Mouse (Mus musculus) gastrocnemius, adult 2 months (tissue): Measurements from ENCODE around the gene Synrg. TPM values are rescaled to one million over a fixed set of nuclear protein-coding genes. Genes with fewer than 3 reads are reported as not detected.
A peak's percentile ranks its signal among the peaks of the same experiment; 100 is the strongest.

Source experiments
- DNase-seq: peaks from one replicate; pipeline ENCODE4 v3.0.0; 2022
- H3K27ac ChIP-seq: fragments of 200-600 bp; 2 replicates; pipeline ENCODE4 v1.8.1; 2022; ENCODE audit warnings: mild to moderate bottlenecking
- H3K4me3 ChIP-seq: fragments of 200-600 bp; 2 replicates; pipeline ENCODE4 v1.8.1; 2022; ENCODE audit warnings: mild to moderate bottlenecking, moderate library complexity
- CTCF ChIP-seq: fragments of 200-600 bp; IDR thresholded peaks from 2 replicates; pipeline ENCODE4 v1.8.1; 2022; ENCODE audit warnings: antibody characterized with exemption, mild to moderate bottlenecking, moderate library complexity
- intact Hi-C: fragments of 180-260 bp; cut with DNase I; formaldehyde crosslinking; loops from one replicate; pipeline ENCODE4 v1.15.1; 2025
- total RNA-seq, 2 experiments: library from RNA; stranded (reverse); gene quantifications; 2 replicates each; pipeline ENCODE4 v1.2.3; 2021

The Synrg gene
- total RNA-seq, 2 experiments from 2014 or later = 40.8 to 41.8 TPM

DNA sequence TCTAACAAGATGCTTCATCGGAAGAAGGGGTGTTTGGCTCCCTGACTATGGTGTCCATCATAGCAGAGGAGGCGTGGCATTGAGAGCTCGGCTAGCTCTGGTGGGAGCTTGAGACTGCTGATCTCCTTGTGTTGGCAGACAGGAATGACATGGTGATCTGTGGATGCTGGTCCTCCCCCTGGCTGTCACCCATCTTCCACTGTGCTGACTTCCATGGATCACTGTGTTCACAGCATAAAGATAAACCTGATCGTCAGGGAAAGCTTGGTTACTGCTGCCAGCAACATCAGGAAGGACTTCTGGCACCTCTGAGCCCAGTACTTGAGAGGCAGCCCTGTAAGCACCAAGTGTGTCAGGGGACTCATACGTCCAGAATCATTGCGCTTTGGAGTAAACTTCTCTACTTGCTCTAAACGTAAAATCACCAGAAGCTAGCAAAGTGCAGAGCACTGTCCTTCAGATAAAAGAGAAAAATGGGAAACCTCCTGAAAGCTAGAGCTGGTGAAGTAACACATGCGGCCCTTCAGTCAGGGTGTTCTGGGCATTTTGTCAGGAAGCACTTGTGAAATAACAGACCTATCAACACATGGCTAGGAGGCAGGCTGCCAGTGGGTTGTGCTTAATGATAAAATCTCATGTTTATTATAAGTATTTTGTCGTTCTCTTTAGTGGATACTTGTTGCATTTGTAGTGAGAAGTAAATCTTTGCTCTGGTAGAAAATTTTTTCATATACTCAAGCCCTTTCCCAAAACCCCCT is 64.2 kb downstream of the Synrg start:
- TF ChIP-seq CTCF = no peak
- Histone ChIP-seq H3K27ac (peak overlapping the region; percentile 69), H3K4me3 (no peak overlapping the region)
- DNase-seq = peak; percentile 77
- intact Hi-C loops = no loop called here

DNA sequence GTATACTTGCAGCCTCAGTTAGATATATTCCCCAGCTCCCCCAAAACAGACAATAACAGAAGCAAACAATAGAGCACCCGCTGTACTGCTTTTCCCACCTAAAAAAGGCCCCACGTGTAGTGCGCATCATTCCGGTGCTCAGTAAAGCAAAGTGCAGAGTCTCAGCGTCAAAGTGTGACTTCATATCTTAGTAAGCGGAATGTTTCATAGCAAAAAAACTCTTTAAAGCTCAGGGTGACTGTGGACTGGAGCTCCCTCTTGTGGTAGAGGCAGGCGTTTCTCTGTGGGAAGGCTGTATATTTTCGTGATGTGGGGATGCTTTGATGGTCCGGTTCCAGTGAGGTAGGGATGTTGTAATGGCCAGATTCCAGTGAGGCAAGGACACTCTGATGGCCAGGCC is 67.7 kb downstream of the Synrg start:
- Histone ChIP-seq H3K4me3 (no peak overlapping the region), H3K27ac (no peak overlapping the region)
- peak; percentile 64 for DNase-seq
- TF ChIP-seq CTCF = peak; percentile 85
- intact Hi-C loops = loop anchor here (5.0 kb wide), 1 partner anchor 35 kb away; no protein-coding TSS in a partner anchor

DNA sequence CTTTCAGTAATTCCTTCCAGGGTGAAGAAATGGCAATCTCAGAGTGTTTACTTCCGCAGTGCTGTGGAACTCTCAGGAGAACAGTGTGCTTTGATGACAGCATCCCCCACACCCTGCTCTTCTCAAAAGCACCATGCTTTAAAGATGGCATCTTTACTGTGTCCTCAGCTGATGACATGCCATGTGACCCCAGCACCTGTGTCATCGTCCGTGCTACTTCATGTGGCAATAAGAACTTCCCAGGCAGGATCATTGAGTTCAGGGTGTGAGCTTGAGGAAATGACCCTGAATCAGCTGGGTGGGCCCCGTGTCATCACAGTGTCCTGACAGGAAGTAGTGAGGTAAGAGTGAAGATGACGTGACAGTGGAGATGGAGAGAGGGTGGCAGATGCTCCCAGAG is 68.3 kb downstream of the Synrg start:
- H3K4me3 ChIP-seq = no peak overlapping the region
- intact Hi-C loops = loop anchor here (5.0 kb wide), 1 partner anchor 35 kb away; no protein-coding TSS in a partner anchor
- DNase-seq = no peak
- no peak overlapping the region for H3K27ac ChIP-seq
- TF ChIP-seq CTCF = no peak

DNA sequence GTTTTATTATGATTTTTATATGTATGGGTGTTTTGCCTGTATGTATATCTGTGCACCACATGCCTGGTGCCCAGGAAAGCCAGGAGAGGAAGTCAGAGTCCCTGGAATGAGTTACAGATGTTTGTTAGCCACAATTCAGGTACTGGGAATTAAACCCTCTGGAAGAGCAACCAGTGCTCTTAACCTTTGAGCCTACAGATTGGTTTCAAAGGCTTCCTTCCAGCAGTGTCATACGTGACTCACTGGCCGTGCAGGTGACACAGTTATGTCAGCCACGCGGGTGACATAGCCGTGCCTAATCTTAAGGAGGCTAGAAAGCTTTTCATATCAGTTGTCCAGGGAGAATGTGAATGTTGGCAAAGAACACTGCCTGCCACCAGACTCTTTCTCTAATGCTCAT is 69.4 kb downstream of the Synrg start:
- Histone ChIP-seq H3K27ac (peak overlapping the region; percentile 4; the same call in 1 of the 2 replicates), H3K4me3 (no peak overlapping the region)
- no peak for DNase-seq
- no peak for TF ChIP-seq CTCF
- intact Hi-C loops = loop anchor here (5.0 kb wide), 1 partner anchor 36 kb away; no protein-coding TSS in a partner anchor

DNA sequence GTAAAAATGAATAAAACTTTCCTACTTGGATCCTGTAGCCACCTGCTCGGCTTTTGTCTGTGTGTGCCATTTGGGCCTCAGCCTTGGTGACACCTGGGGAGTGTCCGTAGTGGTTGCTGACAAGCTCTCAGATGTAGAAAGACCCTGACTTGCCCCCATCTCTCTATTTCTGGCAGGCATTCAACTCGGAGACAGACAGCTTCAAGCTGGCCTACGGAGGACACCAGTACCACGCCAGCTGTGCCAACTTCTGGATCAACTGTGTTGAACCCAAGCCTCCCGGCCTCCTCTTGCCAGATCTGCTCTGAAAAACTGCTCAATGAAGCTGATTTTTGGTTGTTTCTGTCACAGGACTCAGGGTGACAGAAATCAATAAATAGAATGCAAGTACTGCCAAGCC is 76.4 kb downstream of the Synrg start:
- DNase-seq = no peak
- no peak for TF ChIP-seq CTCF
- H3K27ac ChIP-seq = no peak overlapping the region
- intact Hi-C loops = no loop called here
- H3K4me3 ChIP-seq = no peak overlapping the region

DNA sequence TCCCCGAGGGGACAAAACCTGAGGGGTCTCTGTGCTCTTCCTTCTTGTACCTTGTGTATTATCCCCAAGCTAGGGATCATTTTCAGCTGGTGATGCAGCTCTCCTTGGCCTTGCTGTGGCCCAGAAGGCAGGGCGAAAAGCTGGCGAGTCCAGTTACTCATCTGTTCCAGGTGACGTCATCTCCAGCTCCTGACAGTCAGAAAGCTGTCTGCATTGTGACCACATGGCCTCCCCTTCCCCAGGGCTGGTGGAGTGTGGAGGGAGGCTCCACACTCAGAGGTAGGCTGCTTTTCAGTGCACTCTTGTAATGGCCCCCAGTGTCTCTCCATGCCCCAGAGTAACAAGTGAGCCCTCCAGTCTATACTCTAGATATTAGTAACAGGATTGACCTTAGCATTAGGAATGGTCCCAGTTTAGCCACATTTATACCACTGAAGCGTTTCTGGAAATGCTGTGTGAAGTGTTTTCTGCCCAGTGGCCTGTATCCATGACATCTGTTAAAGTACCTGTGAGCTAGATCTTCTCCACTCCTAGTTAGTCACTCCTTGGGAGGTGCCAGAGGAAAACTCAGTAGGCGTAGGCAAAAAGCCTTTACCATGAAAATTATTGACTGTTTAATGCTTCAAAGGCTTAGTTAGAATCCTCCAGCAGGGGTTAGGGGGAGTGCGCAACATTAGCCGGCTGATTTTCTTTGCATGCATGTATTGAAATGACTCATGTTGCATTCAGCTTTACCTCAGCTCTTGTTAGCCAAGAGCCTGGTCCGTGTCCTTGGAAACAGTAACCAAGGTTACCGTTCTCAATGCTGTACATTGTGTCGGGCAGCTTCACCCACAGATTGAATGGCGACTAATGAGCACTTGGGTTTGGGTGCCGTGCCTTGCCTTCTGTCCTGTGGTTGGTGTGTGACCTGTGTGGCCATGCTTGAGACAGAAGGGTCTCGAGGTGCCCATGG is 78.9 kb downstream of the Synrg start:
- no peak overlapping the region for H3K4me3 ChIP-seq
- intact Hi-C loops = no loop called here
- no peak for TF ChIP-seq CTCF
- peak overlapping the region; percentile 40; the same call in 1 of the 2 replicates for H3K27ac ChIP-seq
- DNase-seq = peak; percentile 45

DNA sequence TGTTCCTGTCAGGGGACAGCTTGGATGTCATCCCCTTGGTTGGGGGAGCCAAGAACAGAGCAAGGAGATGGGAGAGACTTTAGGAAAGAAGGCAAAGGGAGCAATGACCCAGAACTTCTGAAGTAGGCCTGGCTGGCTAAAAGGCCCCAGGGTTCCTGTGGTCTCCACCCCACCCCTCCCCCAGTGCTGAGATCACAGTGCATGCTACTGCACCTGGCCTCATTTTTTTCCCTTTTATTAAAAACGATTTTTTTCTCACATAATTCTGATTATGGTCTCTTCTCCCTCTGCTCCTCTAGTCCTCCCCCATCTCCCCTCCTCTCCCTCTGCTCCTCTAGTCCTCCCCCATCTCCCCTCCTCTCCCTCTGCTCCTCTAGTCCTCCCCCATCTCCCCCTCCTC is 80.8 kb downstream of the Synrg start:
- intact Hi-C loops = no loop called here
- no peak for DNase-seq
- TF ChIP-seq CTCF = no peak
- no peak overlapping the region for H3K27ac ChIP-seq
- H3K4me3 ChIP-seq = no peak overlapping the region

DNA sequence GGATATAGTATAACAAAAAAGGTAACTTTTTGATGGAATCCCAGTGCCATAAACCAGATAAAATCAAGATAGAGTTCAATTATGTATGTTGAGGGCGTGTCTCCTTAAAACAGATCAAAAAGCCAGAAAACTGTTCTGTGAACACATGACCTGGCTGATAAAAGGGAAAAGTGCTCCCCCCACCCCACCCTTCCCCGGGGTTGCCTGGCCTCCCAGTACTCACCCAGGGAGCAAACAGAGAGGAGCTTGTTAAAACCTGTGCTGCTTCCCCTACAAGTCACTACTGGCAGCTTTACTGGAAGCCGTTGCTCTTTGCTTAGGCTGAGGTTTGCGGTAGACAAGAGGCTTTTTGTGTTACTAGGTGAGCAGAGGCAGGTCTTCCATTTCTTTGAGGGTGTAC is 83.0 kb downstream of the Synrg start:
- no peak for DNase-seq
- Histone ChIP-seq H3K4me3 (no peak overlapping the region), H3K27ac (no peak overlapping the region)
- TF ChIP-seq CTCF = no peak
- intact Hi-C loops = no loop called here

DNA sequence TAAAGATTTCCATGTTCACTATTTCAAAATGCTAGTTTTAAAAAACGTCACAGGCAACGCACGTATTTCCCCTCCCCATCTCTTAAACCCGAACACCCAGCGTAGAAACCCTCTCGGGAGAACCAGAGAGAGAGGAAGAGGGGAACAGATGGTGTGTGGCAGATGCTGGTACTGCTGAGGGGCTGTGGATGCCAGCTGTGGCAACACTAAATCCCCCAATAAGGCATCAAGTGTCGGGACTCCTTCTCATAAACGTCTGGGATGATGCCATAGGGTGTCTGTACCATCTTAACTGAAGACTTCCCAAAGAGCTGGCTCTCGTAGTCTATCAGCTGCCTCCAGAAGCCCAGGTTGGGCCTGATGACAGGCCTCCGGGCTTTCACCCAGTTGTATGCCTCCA is 84.2 kb downstream of the Synrg start:
- H3K27ac ChIP-seq = no peak overlapping the region
- no peak overlapping the region for H3K4me3 ChIP-seq
- TF ChIP-seq CTCF = no peak
- intact Hi-C loops = no loop called here
- no peak for DNase-seq

DNA sequence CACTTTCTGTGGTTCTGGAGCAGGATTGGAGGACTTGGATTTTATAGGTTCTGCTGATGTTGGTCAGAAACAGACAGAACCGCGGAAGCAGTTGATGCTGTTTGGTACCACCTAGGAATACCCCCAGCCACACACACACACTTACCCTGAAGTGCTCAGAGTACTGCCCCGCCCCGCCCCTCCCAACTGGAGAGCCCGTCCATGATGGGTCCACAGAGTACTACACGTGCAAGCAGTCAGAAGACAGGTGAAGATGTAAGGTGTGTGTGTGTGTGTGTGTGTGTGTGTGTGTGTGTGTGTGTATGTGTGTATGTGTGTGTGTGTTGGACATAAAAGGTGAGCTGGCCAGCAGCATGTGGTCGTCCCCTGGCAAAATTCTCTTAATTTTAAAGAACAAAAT is 88.8 kb downstream of the Synrg start:
- DNase-seq = no peak
- Histone ChIP-seq H3K4me3 (no peak overlapping the region), H3K27ac (no peak overlapping the region)
- intact Hi-C loops = no loop called here
- TF ChIP-seq CTCF = no peak

DNA sequence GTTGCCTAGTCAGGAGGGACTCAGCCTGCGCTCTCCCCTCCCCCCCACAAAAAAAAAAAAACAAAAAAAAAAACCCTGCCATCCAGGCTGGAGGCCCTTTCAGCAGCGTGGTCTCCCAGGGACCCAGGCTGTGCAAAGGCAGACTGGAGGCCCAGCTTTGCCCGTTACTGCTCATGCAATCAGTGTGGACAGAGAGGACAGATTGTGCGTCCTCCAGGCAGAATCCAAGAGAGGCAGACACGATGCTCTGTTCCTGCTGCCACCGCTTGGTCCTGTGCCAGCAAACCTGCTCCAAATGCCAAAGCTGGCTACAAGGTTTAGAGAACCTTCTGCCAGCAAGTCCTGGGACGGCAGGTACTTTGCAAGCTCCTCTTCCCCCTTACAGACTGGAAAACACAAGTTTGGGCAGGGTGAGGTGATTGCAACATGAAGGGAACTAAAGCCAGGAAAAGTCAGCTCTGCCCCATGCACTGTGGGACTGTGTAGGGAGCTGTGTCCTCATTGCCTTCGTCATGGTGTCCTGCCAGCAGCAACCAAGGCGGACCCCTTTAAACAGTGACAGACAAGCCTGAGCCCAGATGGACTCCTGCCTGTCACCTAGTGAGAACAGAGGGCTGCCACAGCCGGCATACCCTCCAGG is 89.4 kb downstream of the Synrg start:
- TF ChIP-seq CTCF = no peak
- peak overlapping the region; percentile 73 for H3K27ac ChIP-seq
- H3K4me3 ChIP-seq = no peak overlapping the region
- DNase-seq = peak; percentile 79
- intact Hi-C loops = no loop called here

DNA sequence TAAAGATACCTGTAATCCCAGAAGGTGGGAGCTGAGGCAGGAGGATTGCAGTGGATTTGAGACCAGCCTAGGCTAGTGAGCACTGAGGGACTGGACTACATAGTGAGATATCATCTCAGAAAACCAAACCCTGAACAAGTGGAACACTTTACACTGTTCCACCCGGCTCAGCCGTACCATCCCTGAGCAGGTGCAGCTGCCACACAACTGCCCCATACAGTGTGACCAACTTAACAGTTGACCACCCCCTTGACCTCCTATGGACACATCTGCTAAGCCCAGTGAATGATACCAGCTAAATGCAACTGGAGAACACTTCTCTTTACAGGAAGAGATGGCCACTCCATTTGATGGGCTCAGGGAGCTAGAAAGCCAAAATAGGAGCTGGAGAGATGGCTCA is 93.2 kb downstream of the Synrg start:
- no peak for DNase-seq
- Histone ChIP-seq H3K4me3 (no peak overlapping the region), H3K27ac (no peak overlapping the region)
- intact Hi-C loops = no loop called here
- TF ChIP-seq CTCF = no peak

DNA sequence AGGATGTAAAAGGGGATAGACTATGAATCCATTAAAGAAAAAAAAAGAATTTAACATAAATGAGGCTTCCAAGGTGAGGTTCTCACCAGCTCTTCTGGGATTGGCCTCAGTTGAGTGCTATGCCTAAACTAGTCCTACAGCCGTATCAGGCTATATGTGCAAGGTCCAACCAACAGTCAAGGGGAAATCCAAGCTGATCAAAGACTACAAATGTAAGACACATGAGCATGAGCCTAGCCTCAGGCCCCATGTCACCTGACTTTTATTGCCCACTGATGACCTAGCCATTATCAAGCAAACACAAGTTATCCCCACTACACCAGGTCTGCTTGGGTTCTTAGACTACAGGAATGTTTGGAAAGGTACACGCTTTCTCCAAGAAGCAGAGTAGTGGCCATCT is 95.6 kb downstream of the Synrg start:
- DNase-seq = no peak
- H3K27ac ChIP-seq = no peak overlapping the region
- no peak overlapping the region for H3K4me3 ChIP-seq
- intact Hi-C loops = no loop called here
- TF ChIP-seq CTCF = no peak
